ENCODE assay signal across 8 mouse cellular contexts in the genomic region with DNA sequence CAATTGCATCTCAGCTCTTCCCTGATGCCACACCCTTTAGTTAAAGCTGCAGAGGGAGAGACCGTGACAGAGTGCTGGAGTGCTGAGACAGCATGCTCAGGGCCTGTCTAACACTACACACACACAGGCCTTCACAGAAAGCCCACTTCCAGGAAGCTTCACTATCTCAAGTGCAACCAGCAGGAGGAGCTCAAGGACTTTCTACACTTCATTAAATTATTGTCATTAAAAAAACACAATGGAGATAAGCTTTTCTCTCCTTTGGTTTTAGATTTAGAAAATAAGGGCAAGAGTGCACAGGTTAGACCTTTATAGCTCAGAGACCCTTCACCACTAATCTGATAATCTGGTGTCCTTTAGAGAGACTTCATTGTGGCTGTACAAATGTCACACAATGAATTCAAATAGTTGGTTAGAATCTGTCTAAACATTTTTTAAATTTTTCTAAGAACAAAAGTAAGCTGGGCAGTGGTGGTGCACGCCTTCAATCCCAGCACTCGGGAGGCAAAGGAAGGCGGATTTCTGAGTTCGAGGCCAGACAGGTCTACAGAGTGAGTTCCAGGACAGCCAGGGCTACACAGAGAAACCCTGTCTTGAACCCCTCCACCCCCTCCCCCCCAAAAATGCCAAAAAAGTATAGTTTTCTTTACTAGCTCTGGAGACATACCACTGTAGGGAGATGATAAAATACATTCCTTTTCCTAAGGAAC. TPM values are rescaled to one million over a fixed set of nuclear protein-coding genes. Genes with fewer than 3 reads are reported as not detected.
A peak's percentile ranks its signal among the peaks of the same experiment; 100 is the strongest.
DNase-seq lines count a peak whose midpoint lies in the region; ATAC-seq and TF ChIP-seq lines count a peak whose summit lies in the region.

No protein-coding gene starts in this region.

- no peak overlapping the region for H3K27ac ChIP-seq in kidney, embryonic 16.5 days (ENCODE audit: low read length)

- ATAC-seq in kidney, embryonic 16.5 days (ENCODE audit: low FRiP score, low TSS enrichment): peak; percentile 65; the same call in 1 of the 2 replicates

- no peak overlapping the region for H3K4me2 ChIP-seq in kidney, embryonic 16.5 days (replicated peaks; ENCODE audit: low read depth, low read length)

- no peaks in the 10 kb centered on the region for H3K9me3 ChIP-seq in kidney, embryonic 16.5 days (ENCODE audit: low read length)

- H3K4me1 ChIP-seq in kidney, embryonic 16.5 days (ENCODE audit: insufficient read depth, low read length): no peaks in the 10 kb centered on the region

- H3K4me3 ChIP-seq in kidney, embryonic 16.5 days (ENCODE audit: low read length): no peak overlapping the region

- H3K9ac ChIP-seq in kidney, embryonic 16.5 days (replicated peaks; ENCODE audit: low read length): no peak overlapping the region

- peak; percentile 85 for DNase-seq in 416B (ENCODE audit: low read depth)
- DNase-seq in CD4-positive helper T cell, adult 2 months (ENCODE audit: low read depth, low spot score): peak; percentile 75
- DNase-seq in brain, embryonic 14.5 days (ENCODE audit: low read depth): peak; percentile 82
- peak; percentile 24 to 63 for DNase-seq in frontal cortex, postnatal 36 days (ENCODE audit: low spot score in 2 of 2)
- DNase-seq in lung, postnatal 14 days: peak; percentile 73
- peak; percentile 53 to 74 for DNase-seq in right cerebral cortex, postnatal 10 days (ENCODE audit: low spot score in 2 of 2)
- DNase-seq in cerebellum, adult 11-12 months: no peak

- H3K36me3 ChIP-seq in kidney, embryonic 16.5 days (ENCODE audit: insufficient read depth, low read length): peaks cover 25% of the 10 kb centered on the region; the same call in 1 of the 2 replicates

- H3K27me3 ChIP-seq in kidney, embryonic 16.5 days (ENCODE audit: insufficient read depth, low read length): no peaks in the 10 kb centered on the region

- WGBS in kidney, embryonic 16.5 days: 80% methylated on average over 5 of the region's 5 CpGs

- TF ChIP-seq CTCF in brain, embryonic 14.5 days (IDR thresholded peaks at IDR 0.05; ENCODE audit: borderline replicate concordance, extremely low read depth, insufficient read depth, insufficient read length): peak; percentile 66; the same call in 1 of the 2 replicates

- TF ChIP-seq POLR2A in brain, embryonic 14.5 days (IDR thresholded peaks at IDR 0.05; ENCODE audit: borderline replicate concordance, extremely low read depth, insufficient read depth, insufficient read length, poor library complexity, severe bottlenecking): no peak

RNA-seq across cellular contexts. Expression of a gene that starts 9.4 kb away (rescaled TPM):
- 60.3 and 70.2 TPM in 2 replicates for polyA plus RNA-seq in brain, embryonic 14.5 days (2012; rRNA removed)
- polyA plus RNA-seq in kidney, embryonic 16.5 days (2015; fragmentation: Nextera tagmentation; extraction: Ambion mirVana): 255 and 261 TPM in 2 replicates

RNA-seq across cellular contexts. Expression of a gene that starts 40.8 kb away (rescaled TPM):
- 0.21 and 0.25 TPM in 2 replicates for polyA plus RNA-seq in brain, embryonic 14.5 days (2012; rRNA removed)
- 0.10 and 0.11 TPM in 2 replicates for polyA plus RNA-seq in kidney, embryonic 16.5 days (2015; fragmentation: Nextera tagmentation; extraction: Ambion mirVana)

RNA-seq across cellular contexts. Expression of a gene that starts 48.3 kb away (rescaled TPM):
- 47.7 and 55.3 TPM in 2 replicates for polyA plus RNA-seq in brain, embryonic 14.5 days (2012; rRNA removed)
- 155 and 162 TPM in 2 replicates for polyA plus RNA-seq in kidney, embryonic 16.5 days (2015; fragmentation: Nextera tagmentation; extraction: Ambion mirVana)
